Mouse (Mus musculus): ENCODE measurements around the gene Stk11.
A peak's percentile ranks its signal among the peaks of the same experiment; 100 is the strongest.

DNA sequence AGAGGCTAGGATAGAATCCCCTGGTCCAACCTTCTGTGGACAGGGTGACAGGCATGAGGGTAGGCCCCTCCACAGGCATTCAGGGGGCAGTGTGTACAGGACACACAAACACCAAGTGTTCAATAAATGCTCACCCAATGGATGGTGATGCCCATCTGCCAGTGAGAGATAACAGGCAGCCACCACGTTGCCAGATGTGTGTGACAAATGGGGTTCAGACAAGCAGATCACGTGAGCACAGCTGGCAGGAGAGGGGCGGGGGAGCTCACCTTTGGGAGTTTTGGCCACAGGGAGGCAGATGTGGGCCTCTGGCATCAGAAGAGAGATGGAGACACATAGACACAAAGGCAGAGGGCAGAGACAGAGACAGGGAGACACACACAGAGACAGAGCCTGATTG, 34.5 kb upstream of the Stk11 start:
- TF ChIP-seq CTCF (IDR thresholded peaks at IDR 0.05; ENCODE audit: low read depth, low read length): 0 out of 2 replicates have a peak, but pooled peaks have one; percentile 21
- no peak for TF ChIP-seq POLR2A (IDR thresholded peaks at IDR 0.05; ENCODE audit: extremely low read depth, insufficient read depth, low read length)

Measured in liver, adult 2 months (tissue).